Mouse (Mus musculus) ES-E14 (cell line): ENCODE results near the gene Msl1. TPM values are rescaled to one million over a fixed set of nuclear protein-coding genes. Genes with fewer than 3 reads are reported as not detected.
A peak's percentile ranks its signal among the peaks of the same experiment; 100 is the strongest.

Source experiments
- DNase-seq: peaks from one replicate; pipeline ENCODE4 v3.0.0-alpha.2; 2013; ENCODE audit warnings: low read depth, low spot score
- H3K27ac ChIP-seq: 2 replicates; pipeline ENCODE4 v1.5.1; 2012; ENCODE audit warnings: low read depth, mild to moderate bottlenecking, low read length, moderate library complexity, mixed read lengths; ENCODE audit not compliant: poor library complexity, insufficient read depth, severe bottlenecking
- H3K36me3 ChIP-seq: 2 replicates; pipeline ENCODE4 v1.6.1; 2012; ENCODE audit warnings: mild to moderate bottlenecking, low read length, moderate library complexity, mixed read lengths; ENCODE audit not compliant: control insufficient read depth, poor library complexity, insufficient read depth, severe bottlenecking
- H3K4me1 ChIP-seq, 2 experiments: fragments of 150-350 bp in 1 of 2; sonication (generic) in 1 of 2; 2 replicates each; pipeline ENCODE4 v1.6.1; 2012; ENCODE audit warnings: low read length in 2 of 2, mild to moderate bottlenecking in 1 of 2, mixed read lengths in 1 of 2; ENCODE audit not compliant: control insufficient read depth in 2 of 2, insufficient read depth in 2 of 2, poor library complexity in 1 of 2
- H3K4me3 ChIP-seq, 2 experiments: fragments of 150-350 bp in 1 of 2; sonication (generic) in 1 of 2; 2 replicates each; pipeline ENCODE4 v1.5.1; 2012; ENCODE audit warnings: low read length in 2 of 2, low read depth in 1 of 2, mild to moderate bottlenecking in 1 of 2, mixed read lengths in 1 of 2; ENCODE audit not compliant: insufficient read depth in 1 of 2, poor library complexity in 1 of 2, severe bottlenecking in 1 of 2
- H3K9ac ChIP-seq: 2 replicates; pipeline ENCODE4 v1.6.1; 2012; ENCODE audit warnings: low read depth, mild to moderate bottlenecking, low read length, mixed read lengths; ENCODE audit not compliant: poor library complexity, insufficient read depth, severe bottlenecking
- H3K9me3 ChIP-seq: fragments of 150-350 bp; sonication (generic); 2 replicates; pipeline ENCODE4 v1.6.1; 2012; ENCODE audit warnings: low read depth, mild to moderate bottlenecking, low read length; ENCODE audit not compliant: control insufficient read depth, insufficient read depth
- CHD2 ChIP-seq: IDR thresholded peaks from 2 replicates; pipeline ENCODE4 v1.6.1; 2014; ENCODE audit warnings: mild to moderate bottlenecking, low read depth, low read length, inconsistent platforms
- HCFC1 ChIP-seq: IDR thresholded peaks from 2 replicates; pipeline ENCODE4 v1.6.1; 2012; ENCODE audit warnings: low read length, inconsistent platforms, borderline replicate concordance; ENCODE audit not compliant: insufficient read depth
- MAFK ChIP-seq: IDR thresholded peaks from 2 replicates; pipeline ENCODE4 v1.6.1; 2014; ENCODE audit warnings: mild to moderate bottlenecking, low read depth, low read length, inconsistent platforms; ENCODE audit not compliant: insufficient read depth
- ZC3H11A ChIP-seq: IDR thresholded peaks from 2 replicates; pipeline ENCODE4 v1.6.1; 2012; ENCODE audit warnings: low read depth, mild to moderate bottlenecking, inconsistent platforms, low read length, borderline replicate concordance
- ZNF384 ChIP-seq: IDR thresholded peaks from 2 replicates; pipeline ENCODE4 v1.6.1; 2012; ENCODE audit warnings: low read depth, low read length, inconsistent platforms
- in situ Hi-C, 2 experiments: fragments of 600-800 bp; cut with MboI; formaldehyde crosslinking; loops; one replicate each; pipeline ENCODE4 v1.15.1; 2025; ENCODE audit warnings: low sequenced_read_pairs in 2 of 2, inconsistent platforms in 1 of 2; ENCODE audit not compliant: unreplicated experiment in 2 of 2
- total RNA-seq: library from RNA; depleted of rRNA; stranded (reverse); fragments of 300-350 nt; gene quantifications from 2 replicates; pipeline ENCODE4 v1.2.3, GENCODE M21; 2012

The Msl1 gene
- total RNA-seq, 1 experiment, result 27.1 TPM

GRCm38 (mm10) chr11:98804605-98805004 lies 9.3 kb downstream of the Msl1 start, which contains the start of gene Casc3:
Gene Casc3 (plus strand): TSS chr11:98804905.
- DNase-seq, result no peak
- no peak for TF ChIP-seq CHD2
- no peak for TF ChIP-seq MAFK
- TF ChIP-seq ZNF384, result no peak
- TF ChIP-seq HCFC1, result no peak
- no peak for TF ChIP-seq ZC3H11A
- H3K36me3 ChIP-seq, result peaks cover 44% of the 10 kb centered on the region

GRCm38 (mm10) chr11:98808417-98808816 lies 13.1 kb downstream of the Msl1 start:
- no peaks in the 10 kb centered on the region for H3K4me1 ChIP-seq
- in situ Hi-C loops, result no loop called here
- peaks cover 22% of the 10 kb centered on the region for H3K9me3 ChIP-seq
- H3K4me3 ChIP-seq, result no peak overlapping the region
- DNase-seq, result no peak
- H3K9ac ChIP-seq, result no peak overlapping the region
- no peak overlapping the region for H3K27ac ChIP-seq
- TF ChIP-seq ZC3H11A (no peak), HCFC1 (no peak), CHD2 (no peak), MAFK (no peak), ZNF384 (peak; percentile 75)
- H3K36me3 ChIP-seq, result peaks cover 33% of the 10 kb centered on the region

More at GRCm38 (mm10) chr11:98804605-98805004, 9.3 kb downstream of the Msl1 start, which contains the start of gene Casc3:
- H3K9me3 ChIP-seq, result peaks cover 22% of the 10 kb centered on the region
- H3K4me3 ChIP-seq, result no peak within 1 kb of the TSS
- no peak within 1 kb of the TSS for H3K9ac ChIP-seq
- in situ Hi-C loops, result no loop called here
- no peaks in the 10 kb centered on the region for H3K4me1 ChIP-seq
- no peak within 1 kb of the TSS for H3K27ac ChIP-seq

DNA sequence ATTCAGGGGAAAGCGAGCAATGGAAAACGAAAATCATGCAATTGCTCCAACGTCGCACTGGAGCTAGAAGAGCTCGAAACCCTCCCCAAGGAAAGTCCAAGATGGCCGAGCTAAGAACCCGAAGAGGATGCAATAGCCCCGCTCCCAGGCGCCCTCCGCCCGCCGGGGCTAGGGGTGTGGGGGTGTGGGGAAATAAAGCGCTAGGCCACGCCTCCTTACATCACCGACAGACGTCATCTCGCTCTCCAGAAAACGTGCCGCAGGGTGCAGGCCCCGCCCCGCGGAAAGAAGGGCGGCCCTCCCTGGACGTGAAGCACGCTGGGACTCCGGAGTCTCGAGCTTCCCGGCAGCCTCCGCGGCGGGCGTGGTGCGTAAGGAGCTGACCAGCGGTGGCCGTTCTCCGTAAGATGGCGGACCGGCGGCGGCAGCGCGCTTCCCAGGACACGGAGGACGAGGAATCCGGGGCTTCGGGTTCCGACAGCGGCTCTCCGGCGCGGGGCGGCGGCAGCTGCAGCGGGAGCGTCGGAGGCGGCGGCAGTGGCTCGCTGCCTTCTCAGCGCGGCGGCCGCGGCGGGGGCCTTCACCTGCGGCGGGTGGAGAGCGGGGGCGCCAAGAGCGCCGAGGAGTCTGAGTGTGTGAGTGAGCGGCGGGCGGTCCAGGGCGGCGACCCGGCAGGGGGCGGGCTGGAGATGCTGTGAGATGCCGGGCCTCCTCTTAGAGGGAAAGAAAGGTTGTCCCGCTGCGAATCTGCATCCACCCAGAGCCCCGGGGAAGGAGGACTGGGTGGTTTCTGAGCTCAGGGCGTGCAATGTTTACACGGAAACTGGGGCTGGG lies 14.4 kb downstream of the Msl1 start:
- TF ChIP-seq HCFC1 (peak; percentile 43; the same call in 1 of the 2 replicates), ZC3H11A (no peak)
- DNase-seq, result peak; percentile 94
- Histone ChIP-seq H3K27ac (peak overlapping the region; percentile 95), H3K4me1 (no peaks in the 10 kb centered on the region), H3K36me3 (peaks cover 27% of the 10 kb centered on the region), H3K9ac (peak overlapping the region; percentile 96), H3K9me3 (peaks cover 22% of the 10 kb centered on the region), H3K4me3 (peak overlapping the region; percentile 92 to 96)
- in situ Hi-C loops, result no loop called here

GRCm38 (mm10) chr11:98810686-98811085 lies 15.4 kb downstream of the Msl1 start:
- no peaks in the 10 kb centered on the region for H3K4me1 ChIP-seq
- H3K36me3 ChIP-seq, result peaks cover 17% of the 10 kb centered on the region
- peak overlapping the region; percentile 96; the same call in 1 of the 2 replicates for H3K9ac ChIP-seq
- peaks cover 22% of the 10 kb centered on the region for H3K9me3 ChIP-seq
- no peak for TF ChIP-seq HCFC1
- TF ChIP-seq CHD2, result no peak
- TF ChIP-seq ZC3H11A, result no peak
- TF ChIP-seq MAFK, result no peak
- no peak for TF ChIP-seq ZNF384
- H3K4me3 ChIP-seq, result peak overlapping the region; percentile 92 to 96
- no peak for DNase-seq
- in situ Hi-C loops, result no loop called here
- H3K27ac ChIP-seq, result no peak overlapping the region
